Mouse (Mus musculus): ENCODE measurements around the gene Hoxa2.

DNA sequence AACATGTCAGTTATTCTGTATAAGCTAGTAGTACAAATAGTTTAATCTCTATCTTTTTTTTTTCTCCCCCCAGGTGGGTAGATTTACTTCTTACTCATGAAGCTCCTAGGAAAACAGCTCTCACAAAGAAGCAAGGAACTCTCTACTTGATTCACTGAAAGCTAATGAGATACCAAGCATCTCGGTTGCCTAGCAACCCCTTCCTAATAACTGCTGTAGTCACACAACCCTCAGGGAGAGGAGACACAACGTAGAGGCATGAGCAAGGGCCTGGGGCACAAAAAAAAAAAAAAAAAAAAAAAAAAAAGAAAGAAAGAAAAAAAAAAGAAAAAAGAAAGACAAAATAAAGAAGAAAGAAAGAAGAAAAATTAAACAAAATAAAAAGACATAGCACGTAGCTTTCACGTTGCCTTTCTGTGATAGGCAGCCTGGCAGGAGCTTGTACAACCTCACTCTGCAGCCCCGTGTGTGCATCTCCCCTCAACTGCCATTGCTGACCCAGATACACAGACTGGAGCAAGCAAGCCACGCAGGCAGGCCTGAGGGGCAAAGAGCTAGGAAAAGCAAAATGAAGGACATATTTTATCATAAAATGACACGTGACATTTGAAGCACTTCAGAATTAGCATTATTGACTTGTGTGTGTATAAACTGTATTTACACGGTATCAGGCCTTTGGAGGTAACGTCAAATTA, 26.6 kb downstream of the Hoxa2 start:
- TF ChIP-seq POLR2A (IDR thresholded peaks at IDR 0.05; ENCODE audit: low read depth, low read length) (no peak), CTCF (conservative IDR thresholded peaks at IDR 0.05 in 1 of 2, IDR thresholded peaks at IDR 0.05 in 1 of 2; ENCODE audit: low read depth in 2 of 2, low read length in 2 of 2) (no peak), EP300 (IDR thresholded peaks at IDR 0.05; ENCODE audit: low read length) (no peak), MYC (IDR thresholded peaks at IDR 0.05; ENCODE audit: low read depth, low read length) (no peak), MAX (IDR thresholded peaks at IDR 0.05; ENCODE audit: low read length) (no peak), ZNF384 (IDR thresholded peaks at IDR 0.05; ENCODE audit: low read depth, low read length) (no peak), NRF1 (IDR thresholded peaks at IDR 0.05; ENCODE audit: low read depth, low read length) (no peak), SIN3A (IDR thresholded peaks at IDR 0.05; ENCODE audit: low read length) (no peak), TCF12 (IDR thresholded peaks at IDR 0.05; ENCODE audit: low read depth, low read length) (no peak), E2F4 (IDR thresholded peaks at IDR 0.05; ENCODE audit: insufficient replicate concordance, low read depth, low read length) (no peak), MXI1 (IDR thresholded peaks at IDR 0.05; ENCODE audit: low read depth, low read length) (no peak)
